In genomic region chr1:156066133-156066532, GRCm38 (mm10) we compare ENCODE assay signal across 18 mouse cellular contexts. TPM values are rescaled to one million over a fixed set of nuclear protein-coding genes. Genes with fewer than 3 reads are reported as not detected.
DNase-seq lines count a peak whose midpoint lies in the region; ATAC-seq and TF ChIP-seq lines count a peak whose summit lies in the region.
"Had no signal": no experiment of that assay in that cellular context is flagged by ENCODE, and none has a peak within 500 bp of the region (broad histone marks: within the 10 kb centered on the region; RNA-seq: fewer than 3 reads in every experiment).

No protein-coding gene starts in this region.

- no peak; the same call in 1 of the 2 replicates for ATAC-seq in liver, postnatal 0 days
- ATAC-seq: forebrain, embryonic 16.5 days; inflammation-experienced regulatory T-cells, adult 6 months had no signal

- no peak for TF ChIP-seq POLR2A in embryonic fibroblast, embryonic 13.5 days (IDR thresholded peaks at IDR 0.05; ENCODE audit: low read depth, low read length)

- DNase-seq in adrenal gland, postnatal 14 days = peak; percentile 37
- no peak for DNase-seq in adrenal gland, adult 18-20 months (ENCODE audit: low spot score in 2 of 2)
- no peak for DNase-seq in liver, postnatal 0 days
- DNase-seq in liver = no peak
- peak; percentile 21 for DNase-seq in naive thymus-derived CD4-positive, alpha-beta T cell, adult 2 months (ENCODE audit: low read depth)
- DNase-seq in kidney, postnatal 10 days = no peak
- DNase-seq in spleen, adult 18-20 months = no peak
- DNase-seq: cerebellum, adult 11 months; cerebellum, postnatal 25 days; layer of hippocampus, postnatal 36 days; lung, adult 2 months; midbrain, embryonic 14.5 days; right cerebral cortex, adult 18-20 months had no signal

- no peak for TF ChIP-seq EP300 in liver, postnatal 0 days (IDR thresholded peaks at IDR 0.05; ENCODE audit: low read depth)

- H3K36me3 ChIP-seq in liver, postnatal 0 days (replicated peaks; ENCODE audit: insufficient read depth, low read length) = peaks cover 67% of the 10 kb centered on the region

- H3K4me3 ChIP-seq in liver, postnatal 0 days (ENCODE audit: low read depth, low read length) = no peak overlapping the region
- H3K4me3 ChIP-seq in embryonic fibroblast, embryonic 13.5 days (ENCODE audit: insufficient read depth, low read length) = no peak overlapping the region
- H3K4me3 ChIP-seq: erythroblast, embryonic 14.5 days; hindbrain, embryonic 10.5 days had no signal

- no peaks in the 10 kb centered on the region for H3K27me3 ChIP-seq in liver, postnatal 0 days (ENCODE audit: insufficient read depth, low read length)

- no peak overlapping the region for H3K4me2 ChIP-seq in liver, postnatal 0 days (ENCODE audit: low read depth, low read length)

- peaks cover 11% of the 10 kb centered on the region; the same call in 1 of the 2 replicates for H3K4me1 ChIP-seq in liver, postnatal 0 days (ENCODE audit: insufficient read depth)
- H3K4me1 ChIP-seq in embryonic fibroblast, embryonic 13.5 days (ENCODE audit: control insufficient read depth, insufficient read depth, low read length) = no peaks in the 10 kb centered on the region
- H3K4me1 ChIP-seq: hindbrain, embryonic 10.5 days had no signal

- TF ChIP-seq CTCF in liver, postnatal 0 days (IDR thresholded peaks at IDR 0.05; ENCODE audit: low read depth) = no peak
- no peak for TF ChIP-seq CTCF in embryonic fibroblast, embryonic 13.5 days (IDR thresholded peaks at IDR 0.05; ENCODE audit: borderline replicate concordance, insufficient read depth, low read length)

- 53% methylated on average over 3 of the region's 3 CpGs for WGBS in liver, postnatal 0 days (ENCODE audit: insufficient replicate concordance)

- H3K9me3 ChIP-seq in liver, postnatal 0 days (ENCODE audit: low read length) = no peaks in the 10 kb centered on the region
- H3K9me3 ChIP-seq: hindbrain, embryonic 10.5 days had no signal

- no peak overlapping the region for H3K9ac ChIP-seq in liver, postnatal 0 days (replicated peaks)

- peak overlapping the region; percentile 66 for H3K27ac ChIP-seq in liver, postnatal 0 days (ENCODE audit: low read depth)
- peak overlapping the region; percentile 81 for H3K27ac ChIP-seq in embryonic fibroblast, embryonic 13.5 days (ENCODE audit: insufficient read depth, low read length)
- H3K27ac ChIP-seq: hindbrain, embryonic 10.5 days had no signal

RNA-seq across cellular contexts. Expression of gene Tor1aip1, which starts 29.9 kb away (rescaled TPM):
- total RNA-seq in adrenal gland, postnatal 14 days (2021) = 99.0 and 101 TPM in 2 replicates
- total RNA-seq in adrenal gland, adult 18-20 months (2021) = 100 to 1,000 TPM; 102 to 127 TPM
- 29.1 and 29.2 TPM in 2 replicates for polyA plus RNA-seq in liver, postnatal 0 days (2015; fragmentation: Nextera tagmentation; extraction: Ambion mirVana)
- polyA plus RNA-seq in embryonic fibroblast, embryonic 13.5 days (2011; ENCODE audit: insufficient read length, low read depth, missing spikeins) = 71.4 and 77.9 TPM in 2 replicates

RNA-seq across cellular contexts. Expression of gene Tor1aip2, which starts 30.9 kb away (rescaled TPM):
- total RNA-seq in adrenal gland, postnatal 14 days (2021) = 113 and 124 TPM in 2 replicates
- 100 to 1,000 TPM; 110 to 165 TPM for total RNA-seq in adrenal gland, adult 18-20 months (2021)
- 43.7 and 45.3 TPM in 2 replicates for polyA plus RNA-seq in liver, postnatal 0 days (2015; fragmentation: Nextera tagmentation; extraction: Ambion mirVana)
- polyA plus RNA-seq in embryonic fibroblast, embryonic 13.5 days (2011; ENCODE audit: insufficient read length, low read depth, missing spikeins) = 161 and 181 TPM in 2 replicates

Comparison
In these comparisons a context has a peak if more than half of its experiments do, and no peak if none do; other contexts are left out.
1. DNase-seq: peak in adrenal gland, postnatal 14 days (single experiment) and naive thymus-derived CD4-positive, alpha-beta T cell, adult 2 months (single experiment); none in adrenal gland, adult 18-20 months (0 of 2), liver, postnatal 0 days (single experiment), liver (single experiment), kidney, postnatal 10 days (single experiment) and spleen, adult 18-20 months (0 of 2).